Mouse (Mus musculus) olfactory bulb, adult 2 months (tissue): Measurements from ENCODE around the gene Hamp2.
"Not testable (repeated sequence)": the region's sequence is repeated elsewhere in the genome, so short reads cannot be mapped to it uniquely, and the experiment has no call there.

Experiments
- CTCF ChIP-seq: fragments of 200-500 bp; IDR thresholded peaks from 2 replicates; pipeline ENCODE4 v1.5.1; 2012; ENCODE audit warnings: low read depth, mild to moderate bottlenecking, low read length, moderate library complexity; ENCODE audit not compliant: insufficient read depth
- POLR2A ChIP-seq: fragments of 200-500 bp; IDR thresholded peaks from 2 replicates; pipeline ENCODE4 v1.6.1; 2012; ENCODE audit warnings: mild to moderate bottlenecking, low read depth, low read length, moderate library complexity; ENCODE audit not compliant: insufficient read depth

DNA sequence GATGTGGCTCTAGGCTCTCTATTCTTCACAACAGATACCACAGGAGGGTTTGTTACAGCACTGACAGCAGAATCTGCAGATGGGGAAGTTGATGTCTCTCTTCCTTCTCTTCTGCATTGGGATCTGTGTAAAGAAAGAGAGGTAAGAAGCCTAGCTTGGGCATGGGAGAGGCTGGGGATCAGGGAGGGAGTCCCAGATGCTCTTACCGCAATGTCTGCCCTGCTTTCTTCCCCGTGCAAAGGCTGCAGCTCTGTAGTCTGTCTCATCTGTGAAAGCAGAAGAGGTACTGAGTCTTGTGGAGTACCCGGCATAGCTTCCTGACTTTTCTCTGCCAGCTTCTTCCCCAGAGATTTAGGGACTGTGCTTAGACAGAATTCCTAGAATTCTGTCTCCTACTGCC lies 2.0 kb downstream of the Hamp2 start:
- TF ChIP-seq CTCF, POLR2A: not testable (repeated sequence)
